In genomic region chr9:53472806-53473518, GRCm38 (mm10) we compare ENCODE assay signal across 16 mouse cellular contexts.
"Had no signal": no experiment of that assay in that cellular context is flagged by ENCODE, and none has a peak within 500 bp of the region (broad histone marks: within the 10 kb centered on the region; RNA-seq: fewer than 3 reads in every experiment).

No protein-coding gene starts in this region.

- H3K4me2 ChIP-seq: limb, embryonic 15.5 days; liver, embryonic 13.5 days; midbrain, embryonic 11.5 days; midbrain, embryonic 15.5 days; neural tube, embryonic 12.5 days had no signal

- H3K4me3 ChIP-seq: limb, embryonic 15.5 days; liver, embryonic 13.5 days; megakaryocyte, embryonic 14.5 days; midbrain, embryonic 15.5 days; neural tube, embryonic 12.5 days had no signal

- H3K4me1 ChIP-seq: limb, embryonic 15.5 days; liver, embryonic 13.5 days; midbrain, embryonic 15.5 days; neural tube, embryonic 12.5 days had no signal

- ATAC-seq: liver, postnatal 0 days; midbrain, embryonic 15.5 days had no signal

- H3K27me3 ChIP-seq: limb, embryonic 15.5 days; liver, embryonic 13.5 days; megakaryocyte, embryonic 14.5 days; midbrain, embryonic 15.5 days; neural tube, embryonic 12.5 days had no signal

- H3K27ac ChIP-seq: kidney, postnatal 0 days; limb, embryonic 15.5 days; liver, embryonic 13.5 days; macrophage; midbrain, embryonic 15.5 days; neural tube, embryonic 12.5 days had no signal

- DNase-seq: kidney, adult 9 months; kidney, postnatal 36 days; layer of hippocampus, adult 9-11 months; layer of hippocampus, postnatal 36 days; liver, embryonic 13.5 days; liver, postnatal 0 days; right cerebral cortex, adult 18-20 months; right cerebral cortex, postnatal 25 days; thymus, postnatal 36 days had no signal

- H3K9ac ChIP-seq: limb, embryonic 15.5 days; liver, embryonic 13.5 days; liver, postnatal 0 days; midbrain, embryonic 15.5 days; neural tube, embryonic 12.5 days had no signal

- H3K9me3 ChIP-seq: limb, embryonic 15.5 days; liver, embryonic 13.5 days; megakaryocyte, embryonic 14.5 days; midbrain, embryonic 15.5 days; neural tube, embryonic 12.5 days had no signal
